Mouse (Mus musculus) bone marrow macrophage, adult 2 months (primary cell): Measurements from ENCODE around the gene Tmem218.

Experiments
- CTCF ChIP-seq: IDR thresholded peaks from 2 replicates; pipeline ENCODE4 v1.5.1; 2012; ENCODE audit warnings: low read depth, mild to moderate bottlenecking, low read length, moderate library complexity
- POLR2A ChIP-seq: IDR thresholded peaks from 2 replicates; pipeline ENCODE4 v1.6.1; 2012; ENCODE audit warnings: mild to moderate bottlenecking, low read depth, low read length, borderline replicate concordance

- TF ChIP-seq POLR2A (no peak), CTCF (no peak)
These were observed 42.6 kb downstream of the Tmem218 start for GRCm38 (mm10) chr9:37250631-37251030.
